Mouse (Mus musculus) gastrocnemius, adult 18-20 months (tissue): Measurements from ENCODE around the gene Nova2. TPM values are rescaled to one million over a fixed set of nuclear protein-coding genes. Genes with fewer than 3 reads are reported as not detected.

Experiments
- DNase-seq: peaks from one replicate; pipeline ENCODE4 v3.0.0; 2021; ENCODE audit warnings: low spot score
- total RNA-seq, 2 experiments: library from RNA; stranded (reverse); gene quantifications; 2 replicates each; pipeline ENCODE4 v1.2.3; 2021

Gene Nova2
- total RNA-seq, 2 experiments from 2014 or later, result 1.1 to 1.9 TPM

- no peak for DNase-seq
Observed at GRCm38 (mm10) chr7:18923711-18924191, 1.9 kb upstream of the Nova2 start.

GRCm38 (mm10) chr7:18924321-18924720 is 1.4 kb upstream of the Nova2 start:
- no peak for DNase-seq

- DNase-seq, result peak; percentile 27
Observed at GRCm38 (mm10) chr7:18926041-18926790, 528 bp downstream of the Nova2 start.

- DNase-seq, result no peak
Observed at GRCm38 (mm10) chr7:18926911-18927310, 1.2 kb downstream of the Nova2 start.

GRCm38 (mm10) chr7:18927759-18928158 is 2.1 kb downstream of the Nova2 start:
- DNase-seq, result peak; percentile 25

- DNase-seq, result no peak
Observed at GRCm38 (mm10) chr7:18942376-18942775, 16.7 kb downstream of the Nova2 start.

- no peak for DNase-seq
Observed at GRCm38 (mm10) chr7:18942815-18943214, 17.1 kb downstream of the Nova2 start.

- peak; percentile 30 for DNase-seq
Observed at GRCm38 (mm10) chr7:18948151-18948550, 22.5 kb downstream of the Nova2 start.

- no peak for DNase-seq
Observed at GRCm38 (mm10) chr7:18949781-18950522, 24.3 kb downstream of the Nova2 start.

- no peak for DNase-seq
Observed at GRCm38 (mm10) chr7:18950523-18951315, 25.0 kb downstream of the Nova2 start.

GRCm38 (mm10) chr7:18951397-18951796 is 25.7 kb downstream of the Nova2 start:
- DNase-seq, result no peak

- peak; percentile 28 for DNase-seq
Observed at GRCm38 (mm10) chr7:18957569-18958383, 32.1 kb downstream of the Nova2 start.

GRCm38 (mm10) chr7:18958384-18958766 is 32.7 kb downstream of the Nova2 start:
- DNase-seq, result no peak

GRCm38 (mm10) chr7:18959446-18959845 is 33.8 kb downstream of the Nova2 start:
- no peak for DNase-seq

- no peak for DNase-seq
Observed at GRCm38 (mm10) chr7:18962171-18962792, 36.6 kb downstream of the Nova2 start.

- DNase-seq, result no peak
Observed at GRCm38 (mm10) chr7:18962795-18963194, 37.1 kb downstream of the Nova2 start.

- no peak for DNase-seq
Observed at GRCm38 (mm10) chr7:18963294-18963843, 37.7 kb downstream of the Nova2 start.

GRCm38 (mm10) chr7:18965312-18965711 is 39.6 kb downstream of the Nova2 start:
- no peak for DNase-seq

GRCm38 (mm10) chr7:18967603-18968002 is 41.9 kb downstream of the Nova2 start:
- DNase-seq, result no peak

GRCm38 (mm10) chr7:18970956-18971355 is 45.3 kb downstream of the Nova2 start:
- no peak for DNase-seq
